Mouse (Mus musculus): ENCODE data around the gene Abl2. TPM values are rescaled to one million over a fixed set of nuclear protein-coding genes. Genes with fewer than 3 reads are reported as not detected.

Gene Abl2
- polyA plus RNA-seq, 1 experiment from 2014 or later: 10.1 TPM

DNA sequence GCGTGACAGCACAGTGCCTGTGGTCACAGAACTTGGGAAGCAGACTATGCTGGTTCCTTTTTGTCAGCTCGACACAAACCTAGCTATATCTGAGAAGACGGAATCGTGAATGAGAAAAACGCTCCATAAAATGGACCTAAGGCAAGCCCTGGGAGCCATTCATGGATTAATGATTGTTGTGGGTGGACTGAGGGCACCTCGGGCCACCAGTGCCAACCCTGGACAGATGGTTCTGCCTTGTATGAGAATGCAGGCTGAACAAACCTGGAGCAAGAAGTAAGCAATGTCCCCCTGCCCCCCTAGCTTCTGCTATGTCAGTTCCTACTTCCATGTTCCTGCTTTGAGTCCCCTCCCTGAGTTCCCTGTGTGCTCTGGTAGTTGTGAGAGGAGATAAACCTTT is 20.9 kb upstream of the Abl2 start:
- Histone ChIP-seq H3K9ac (replicated peaks; ENCODE audit: low read depth, low read length) (no peak overlapping the region), H3K9me3 (ENCODE audit: control insufficient read depth, low read length) (no peaks in the 10 kb centered on the region), H3K27ac (ENCODE audit: low read depth, low read length) (no peak overlapping the region), H3K4me1 (ENCODE audit: control insufficient read depth, insufficient read depth, low read length) (no peaks in the 10 kb centered on the region), H3K27me3 (ENCODE audit: control insufficient read depth, insufficient read depth, low read length) (no peaks in the 10 kb centered on the region), H3K4me2 (ENCODE audit: low read depth, low read length) (no peak overlapping the region), H3K4me3 (ENCODE audit: low read depth, low read length) (no peak overlapping the region), H3K36me3 (ENCODE audit: control insufficient read depth, insufficient read depth, low read length) (no peaks in the 10 kb centered on the region)
- no peak for ATAC-seq (ENCODE audit: low read depth)
- 80% methylated on average over 6 of the region's 6 CpGs for WGBS

DNA sequence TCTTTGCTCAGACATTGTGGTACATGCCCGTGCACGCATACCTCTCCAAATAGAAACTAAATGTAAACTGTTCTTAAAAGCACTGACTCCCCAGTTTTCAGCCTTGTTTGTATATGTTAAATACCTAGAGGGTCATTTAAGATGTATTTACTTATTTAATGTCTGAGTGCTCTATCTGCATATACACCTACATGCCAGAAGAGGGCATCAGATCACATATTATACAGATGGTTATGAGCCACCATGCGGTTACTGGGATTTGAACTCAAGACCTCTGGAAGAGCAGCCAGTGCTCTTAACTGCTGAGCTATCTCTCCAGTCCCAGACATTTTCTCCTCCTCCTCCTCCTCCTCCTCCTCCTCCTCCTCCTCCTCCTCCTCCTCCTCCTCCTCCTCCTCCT is 20.2 kb upstream of the Abl2 start:
- Histone ChIP-seq H3K9ac (replicated peaks; ENCODE audit: low read depth, low read length) (no peak overlapping the region), H3K27ac (ENCODE audit: low read depth, low read length) (no peak overlapping the region), H3K9me3 (ENCODE audit: control insufficient read depth, low read length) (no peaks in the 10 kb centered on the region), H3K4me1 (ENCODE audit: control insufficient read depth, insufficient read depth, low read length) (no peaks in the 10 kb centered on the region), H3K36me3 (ENCODE audit: control insufficient read depth, insufficient read depth, low read length) (no peaks in the 10 kb centered on the region), H3K4me3 (ENCODE audit: low read depth, low read length) (no peak overlapping the region), H3K27me3 (ENCODE audit: control insufficient read depth, insufficient read depth, low read length) (no peaks in the 10 kb centered on the region), H3K4me2 (ENCODE audit: low read depth, low read length) (no peak overlapping the region)
- no peak for ATAC-seq (ENCODE audit: low read depth)
- WGBS: 94% methylated on average over 3 of the region's 3 CpGs

DNA sequence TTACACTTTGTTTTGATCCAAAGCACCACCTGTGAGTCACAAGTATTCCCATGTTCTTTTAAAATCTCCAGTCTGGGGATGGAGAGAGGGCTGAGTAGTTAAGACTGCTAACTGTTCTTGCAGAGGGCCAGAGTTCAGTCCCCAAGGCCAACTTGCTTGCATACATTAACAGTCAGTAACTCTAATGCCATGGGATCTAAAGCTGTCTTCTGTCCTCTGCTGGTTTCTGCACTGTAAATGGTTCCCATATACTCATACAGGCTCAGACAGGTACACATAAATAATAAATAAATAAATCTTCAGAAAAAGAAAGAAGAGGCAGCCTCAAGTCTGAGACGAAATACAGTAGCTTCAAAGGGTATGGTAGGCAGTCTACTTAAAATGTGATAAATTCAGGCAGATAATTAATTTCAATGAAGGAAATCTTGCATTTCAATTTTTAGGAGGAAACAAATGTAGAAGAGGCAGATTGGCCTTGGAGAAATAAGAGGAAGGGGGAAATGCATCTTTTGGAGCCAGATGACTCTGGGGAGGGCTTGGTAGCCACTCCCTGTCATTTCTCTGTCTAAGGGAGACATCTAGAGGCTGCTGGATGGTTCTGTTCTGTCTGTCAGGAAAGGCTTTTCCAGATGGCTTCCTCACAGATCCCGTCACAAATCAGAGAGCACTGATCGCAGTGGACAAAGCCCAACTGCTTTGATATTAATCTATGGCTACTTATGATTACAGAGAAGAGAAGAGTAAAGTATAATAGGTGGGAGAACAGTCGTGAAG is 18.6 kb upstream of the Abl2 start:
- Histone ChIP-seq H3K9me3 (ENCODE audit: control insufficient read depth, low read length) (no peaks in the 10 kb centered on the region), H3K4me3 (ENCODE audit: low read depth, low read length) (no peak overlapping the region), H3K36me3 (ENCODE audit: control insufficient read depth, insufficient read depth, low read length) (no peaks in the 10 kb centered on the region), H3K27ac (ENCODE audit: low read depth, low read length) (no peak overlapping the region), H3K27me3 (ENCODE audit: control insufficient read depth, insufficient read depth, low read length) (no peaks in the 10 kb centered on the region), H3K9ac (replicated peaks; ENCODE audit: low read depth, low read length) (no peak overlapping the region), H3K4me1 (ENCODE audit: control insufficient read depth, insufficient read depth, low read length) (no peaks in the 10 kb centered on the region), H3K4me2 (ENCODE audit: low read depth, low read length) (no peak overlapping the region)
- peak; percentile 74; the same call in 1 of the 2 replicates for ATAC-seq (ENCODE audit: low read depth)
- WGBS: 49% methylated on average over 4 of the region's 4 CpGs

DNA sequence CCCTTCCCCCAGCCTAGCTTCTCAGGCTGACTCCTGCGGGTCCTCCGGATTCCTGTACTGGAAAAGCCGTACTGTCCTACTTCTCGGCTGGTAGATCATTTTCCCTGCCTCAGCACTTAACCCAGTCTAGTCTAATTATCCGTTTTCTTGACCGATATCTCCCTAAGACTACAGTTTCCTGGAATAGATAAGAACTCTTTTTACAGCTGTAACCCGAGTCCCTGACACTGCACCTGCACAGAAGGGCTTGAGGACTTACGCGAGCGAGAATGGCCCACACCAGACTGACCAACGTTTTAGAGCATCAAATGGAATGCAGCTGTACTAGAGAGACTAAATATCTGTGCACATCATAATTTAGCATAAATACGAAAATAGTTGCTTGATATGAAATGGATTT is 14.6 kb upstream of the Abl2 start:
- Histone ChIP-seq H3K9me3 (ENCODE audit: control insufficient read depth, low read length) (no peaks in the 10 kb centered on the region), H3K9ac (replicated peaks; ENCODE audit: low read depth, low read length) (no peak overlapping the region), H3K27ac (ENCODE audit: low read depth, low read length) (no peak overlapping the region), H3K36me3 (ENCODE audit: control insufficient read depth, insufficient read depth, low read length) (no peaks in the 10 kb centered on the region), H3K4me2 (ENCODE audit: low read depth, low read length) (no peak overlapping the region), H3K4me1 (ENCODE audit: control insufficient read depth, insufficient read depth, low read length) (no peaks in the 10 kb centered on the region), H3K4me3 (ENCODE audit: low read depth, low read length) (no peak overlapping the region), H3K27me3 (ENCODE audit: control insufficient read depth, insufficient read depth, low read length) (no peaks in the 10 kb centered on the region)
- 37% methylated on average over 12 of the region's 12 CpGs for WGBS
- ATAC-seq (ENCODE audit: low read depth): no peak

DNA sequence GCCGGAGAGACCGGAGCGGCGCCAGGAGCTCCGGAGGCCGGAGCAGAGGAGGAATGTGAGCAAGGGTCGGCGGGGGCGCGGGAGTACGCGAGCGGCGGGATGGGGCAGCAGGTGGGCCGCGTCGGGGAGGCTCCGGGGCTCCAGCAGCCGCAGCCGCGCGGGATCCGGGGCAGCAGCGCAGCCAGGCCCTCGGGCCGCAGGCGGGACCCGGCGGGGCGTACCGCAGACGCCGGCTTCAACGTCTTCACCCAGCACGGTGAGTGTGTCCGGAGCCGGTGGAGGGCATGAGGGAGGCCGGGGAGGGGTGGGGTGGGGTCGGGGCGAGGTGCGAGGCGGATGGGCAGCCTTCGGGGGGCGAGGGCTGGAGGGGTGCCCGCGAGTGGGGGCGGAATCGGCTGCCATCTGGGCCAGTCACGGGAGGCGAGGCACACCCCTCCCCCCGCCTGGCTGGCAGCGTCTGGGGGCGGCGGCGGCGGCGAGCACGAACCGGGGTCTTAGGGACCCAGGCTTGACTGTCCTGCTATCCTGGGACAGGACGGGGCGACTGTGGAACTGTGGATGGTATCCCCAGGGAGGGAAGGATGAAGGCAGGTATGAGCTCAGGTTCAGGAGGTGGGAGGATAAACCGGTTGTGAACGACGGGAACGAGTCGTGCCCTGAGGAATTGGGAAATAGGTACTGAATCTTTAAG is 509 bp downstream of the Abl2 start:
- Histone ChIP-seq H3K9me3 (ENCODE audit: control insufficient read depth, low read length) (no peaks in the 10 kb centered on the region), H3K9ac (replicated peaks; ENCODE audit: low read depth, low read length) (peak overlapping the region; percentile 97), H3K4me1 (ENCODE audit: control insufficient read depth, insufficient read depth, low read length) (peaks cover 4% of the 10 kb centered on the region; the same call in 1 of the 2 replicates), H3K4me2 (ENCODE audit: low read depth, low read length) (peak overlapping the region; percentile 53), H3K36me3 (ENCODE audit: control insufficient read depth, insufficient read depth, low read length) (no peaks in the 10 kb centered on the region), H3K4me3 (ENCODE audit: low read depth, low read length) (peak overlapping the region; percentile 88), H3K27me3 (ENCODE audit: control insufficient read depth, insufficient read depth, low read length) (no peaks in the 10 kb centered on the region), H3K27ac (ENCODE audit: low read depth, low read length) (peak overlapping the region; percentile 97)
- ATAC-seq (ENCODE audit: low read depth): peak; percentile 65
- under 1% methylated on average over 59 of the region's 66 CpGs for WGBS

DNA sequence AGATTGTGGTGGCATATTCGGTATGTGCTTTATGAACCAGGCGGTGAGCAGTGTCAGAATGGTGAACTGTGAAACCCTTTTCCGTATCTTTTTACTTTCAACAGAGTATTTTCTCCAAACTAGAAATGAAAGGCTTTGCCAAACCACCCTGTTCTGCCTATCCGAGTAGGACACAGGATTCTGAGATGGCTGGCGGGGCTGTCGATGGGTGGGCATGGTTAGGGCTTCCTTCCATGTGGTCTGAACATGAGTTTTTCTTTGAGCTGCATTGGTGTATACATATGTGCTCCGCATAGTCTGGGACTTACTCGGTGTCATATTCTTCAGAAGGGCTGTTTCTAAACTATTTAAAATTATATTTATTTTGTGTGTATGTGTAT is 1.0 kb downstream of the Abl2 start:
- WGBS: 15% methylated on average over 8 of the region's 8 CpGs
- Histone ChIP-seq H3K4me1 (ENCODE audit: control insufficient read depth, insufficient read depth, low read length) (peaks cover 4% of the 10 kb centered on the region; the same call in 1 of the 2 replicates), H3K4me2 (ENCODE audit: low read depth, low read length) (peak overlapping the region; percentile 53), H3K4me3 (ENCODE audit: low read depth, low read length) (peak overlapping the region; percentile 88), H3K9me3 (ENCODE audit: control insufficient read depth, low read length) (no peaks in the 10 kb centered on the region), H3K27me3 (ENCODE audit: control insufficient read depth, insufficient read depth, low read length) (no peaks in the 10 kb centered on the region), H3K27ac (ENCODE audit: low read depth, low read length) (peak overlapping the region; percentile 97), H3K36me3 (ENCODE audit: control insufficient read depth, insufficient read depth, low read length) (no peaks in the 10 kb centered on the region), H3K9ac (replicated peaks; ENCODE audit: low read depth, low read length) (peak overlapping the region; percentile 97)
- 0 out of 2 replicates have a peak, but pooled peaks have one; percentile 32 for ATAC-seq (ENCODE audit: low read depth)

DNA sequence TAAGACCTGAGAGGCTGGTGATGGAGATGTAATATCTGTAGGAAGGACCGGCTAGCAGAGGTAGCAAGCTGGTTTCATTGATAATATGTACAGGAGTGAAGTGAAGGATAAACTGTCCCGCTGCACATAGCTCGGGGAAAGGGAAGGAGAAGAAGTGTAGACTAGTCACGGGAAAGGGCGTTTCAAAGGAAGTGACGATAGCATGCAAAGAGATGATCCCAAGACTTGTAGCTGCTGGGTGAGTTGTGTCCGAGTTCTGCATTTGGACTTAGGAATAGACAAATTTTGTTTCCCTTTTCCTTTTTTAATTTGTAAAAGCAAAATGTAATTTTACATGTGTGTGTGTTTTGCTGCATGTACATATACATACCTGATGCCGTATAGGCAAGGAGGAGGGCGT is 1.9 kb downstream of the Abl2 start:
- WGBS: 89% methylated on average over 9 of the region's 9 CpGs

DNA sequence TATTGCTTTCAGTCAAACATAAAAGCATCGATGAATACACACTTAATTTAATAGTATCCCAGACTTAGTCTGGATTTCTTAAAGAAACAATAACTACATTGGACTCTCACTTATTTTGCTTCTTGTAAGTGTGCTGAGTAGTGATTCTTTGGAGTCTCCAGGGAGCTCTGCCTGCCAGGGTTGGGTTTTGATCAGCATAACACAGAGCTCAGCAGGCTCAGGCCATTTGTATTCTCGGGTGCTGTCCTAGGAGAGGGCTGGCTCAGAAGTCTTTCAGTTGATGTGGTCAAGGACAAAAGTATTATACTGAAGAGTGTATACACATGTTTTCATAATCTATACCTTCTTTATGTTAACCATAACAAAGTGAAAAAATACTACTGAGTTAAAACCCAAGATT is 6.7 kb downstream of the Abl2 start:
- H3K4me1 ChIP-seq (ENCODE audit: control insufficient read depth, insufficient read depth, low read length): peaks cover 2% of the 10 kb centered on the region; the same call in 1 of the 2 replicates
- ATAC-seq (ENCODE audit: low read depth): no peak
- no peak overlapping the region for H3K4me3 ChIP-seq (ENCODE audit: low read depth, low read length)
- no peaks in the 10 kb centered on the region for H3K9me3 ChIP-seq (ENCODE audit: control insufficient read depth, low read length)
- H3K9ac ChIP-seq (replicated peaks; ENCODE audit: low read depth, low read length): no peak overlapping the region
- H3K27ac ChIP-seq (ENCODE audit: low read depth, low read length): no peak overlapping the region
- H3K36me3 ChIP-seq (ENCODE audit: control insufficient read depth, insufficient read depth, low read length): no peaks in the 10 kb centered on the region
- WGBS: 55% methylated on average over 2 of the region's 2 CpGs
- no peak overlapping the region for H3K4me2 ChIP-seq (ENCODE audit: low read depth, low read length)
- H3K27me3 ChIP-seq (ENCODE audit: control insufficient read depth, insufficient read depth, low read length): no peaks in the 10 kb centered on the region

More for the DNA sequence above, 1.9 kb downstream of the Abl2 start:
- peaks cover 4% of the 10 kb centered on the region; the same call in 1 of the 2 replicates for H3K4me1 ChIP-seq (ENCODE audit: control insufficient read depth, insufficient read depth, low read length)
- peak overlapping the region; percentile 53 for H3K4me2 ChIP-seq (ENCODE audit: low read depth, low read length)
- H3K27ac ChIP-seq (ENCODE audit: low read depth, low read length): no peak overlapping the region
- H3K36me3 ChIP-seq (ENCODE audit: control insufficient read depth, insufficient read depth, low read length): no peaks in the 10 kb centered on the region
- no peaks in the 10 kb centered on the region for H3K27me3 ChIP-seq (ENCODE audit: control insufficient read depth, insufficient read depth, low read length)
- H3K9me3 ChIP-seq (ENCODE audit: control insufficient read depth, low read length): no peaks in the 10 kb centered on the region
- peak overlapping the region; percentile 88; the same call in 1 of the 2 replicates for H3K4me3 ChIP-seq (ENCODE audit: low read depth, low read length)
- no peak overlapping the region for H3K9ac ChIP-seq (replicated peaks; ENCODE audit: low read depth, low read length)
- ATAC-seq (ENCODE audit: low read depth): no peak

DNA sequence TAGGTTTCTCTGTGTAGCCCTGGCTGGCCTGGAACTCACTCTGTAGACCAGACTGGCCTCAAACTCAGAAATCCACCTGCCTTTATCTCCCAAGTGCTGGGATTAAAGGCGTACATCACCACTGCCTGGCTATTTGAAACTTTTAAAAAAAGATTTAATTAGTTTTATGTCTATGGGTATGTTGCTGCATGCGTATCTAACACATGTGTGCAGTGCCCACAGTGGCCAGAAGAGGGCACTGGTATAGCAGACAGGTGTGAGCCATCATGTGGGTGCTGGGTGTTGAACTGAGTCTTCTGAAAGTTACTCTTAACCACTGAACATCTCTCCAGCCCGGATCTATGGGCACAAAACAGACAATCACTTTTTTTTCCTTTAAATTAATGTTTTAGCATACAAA is 7.5 kb downstream of the Abl2 start:
- no peak for ATAC-seq (ENCODE audit: low read depth)
- no peaks in the 10 kb centered on the region for H3K27me3 ChIP-seq (ENCODE audit: control insufficient read depth, insufficient read depth, low read length)
- no peaks in the 10 kb centered on the region for H3K9me3 ChIP-seq (ENCODE audit: control insufficient read depth, low read length)
- WGBS: 94% methylated on average over 3 of the region's 3 CpGs
- H3K4me1 ChIP-seq (ENCODE audit: control insufficient read depth, insufficient read depth, low read length): no peaks in the 10 kb centered on the region
- H3K36me3 ChIP-seq (ENCODE audit: control insufficient read depth, insufficient read depth, low read length): no peaks in the 10 kb centered on the region
- H3K9ac ChIP-seq (replicated peaks; ENCODE audit: low read depth, low read length): no peak overlapping the region
- H3K27ac ChIP-seq (ENCODE audit: low read depth, low read length): no peak overlapping the region
- no peak overlapping the region for H3K4me3 ChIP-seq (ENCODE audit: low read depth, low read length)
- no peak overlapping the region for H3K4me2 ChIP-seq (ENCODE audit: low read depth, low read length)

Measured in neural tube, embryonic 14.5 days (tissue).